Mouse (Mus musculus): Measurements from ENCODE around the gene Ypel1. TPM values are rescaled to one million over a fixed set of nuclear protein-coding genes. Genes with fewer than 3 reads are reported as not detected.

The Ypel1 gene
- polyA plus RNA-seq, 1 experiment from 2014 or later = 127 TPM

- ATAC-seq (ENCODE audit: low FRiP score) = no peak
- peaks cover 11% of the 10 kb centered on the region for H3K36me3 ChIP-seq (ENCODE audit: control insufficient read depth, insufficient read depth, low read length)
- DNase-seq (ENCODE audit: low spot score, missing footprints) = no peak
Measured at GRCm38 (mm10) chr16:17104600-17104999, 35.1 kb downstream of the Ypel1 start.

GRCm38 (mm10) chr16:17110771-17111743 is 41.6 kb downstream of the Ypel1 start, which contains the start of gene Ppil2:
Gene Ppil2, minus strand, starts transcription at chr16:17111257.
- Histone ChIP-seq H3K27ac (ENCODE audit: low read depth, low read length) (no peak within 1 kb of the TSS; the same call in 1 of the 2 replicates), H3K36me3 (ENCODE audit: control insufficient read depth, insufficient read depth, low read length) (peaks cover 9% of the 10 kb centered on the region; the same call in 1 of the 2 replicates)

More at GRCm38 (mm10) chr16:17104600-17104999, 35.1 kb downstream of the Ypel1 start:
- H3K9me3 ChIP-seq (ENCODE audit: control insufficient read depth, low read length) = no peaks in the 10 kb centered on the region
- H3K27me3 ChIP-seq (ENCODE audit: control insufficient read depth, insufficient read depth, low read length) = no peaks in the 10 kb centered on the region
- no peak overlapping the region for H3K9ac ChIP-seq (ENCODE audit: low read length)
- no peak overlapping the region for H3K4me3 ChIP-seq (ENCODE audit: low read depth, low read length)
- H3K4me2 ChIP-seq = no peak overlapping the region
- no peak overlapping the region for H3K27ac ChIP-seq (ENCODE audit: low read depth, low read length)
- WGBS = 94% methylated on average over 4 of the region's 4 CpGs
- no peaks in the 10 kb centered on the region for H3K4me1 ChIP-seq (ENCODE audit: control insufficient read depth, insufficient read depth, low read length)

GRCm38 (mm10) chr16:17117309-17117799 is 47.9 kb downstream of the Ypel1 start:
- H3K9me3 ChIP-seq (ENCODE audit: control insufficient read depth, low read length) = no peaks in the 10 kb centered on the region
- ATAC-seq (ENCODE audit: low FRiP score) (no peak), DNase-seq (ENCODE audit: low spot score, missing footprints) (no peak)
- no peak overlapping the region for H3K4me3 ChIP-seq (ENCODE audit: low read depth, low read length)
- H3K27me3 ChIP-seq (ENCODE audit: control insufficient read depth, insufficient read depth, low read length) = no peaks in the 10 kb centered on the region
- no peak overlapping the region for H3K9ac ChIP-seq (ENCODE audit: low read length)
- WGBS = 94% methylated on average over 5 of the region's 5 CpGs
- H3K27ac ChIP-seq (ENCODE audit: low read depth, low read length) = no peak overlapping the region
- peaks cover 7% of the 10 kb centered on the region for H3K4me1 ChIP-seq (ENCODE audit: control insufficient read depth, insufficient read depth, low read length)
- H3K36me3 ChIP-seq (ENCODE audit: control insufficient read depth, insufficient read depth, low read length) = peaks cover 20% of the 10 kb centered on the region
- H3K4me2 ChIP-seq = no peak overlapping the region

More at GRCm38 (mm10) chr16:17110771-17111743, 41.6 kb downstream of the Ypel1 start, which contains the start of gene Ppil2:
- Histone ChIP-seq H3K27me3 (ENCODE audit: control insufficient read depth, insufficient read depth, low read length) (no peaks in the 10 kb centered on the region), H3K9me3 (ENCODE audit: control insufficient read depth, low read length) (no peaks in the 10 kb centered on the region), H3K4me3 (ENCODE audit: low read depth, low read length) (peak within 1 kb of the TSS; percentile 83), H3K4me2 (peak within 1 kb of the TSS; percentile 65), H3K4me1 (ENCODE audit: control insufficient read depth, insufficient read depth, low read length) (peaks cover 5% of the 10 kb centered on the region; the same call in 1 of the 2 replicates), H3K9ac (ENCODE audit: low read length) (peak within 1 kb of the TSS; percentile 74)
- 6% methylated on average over 37 of the region's 38 CpGs for WGBS
- peak; percentile 97 for DNase-seq (ENCODE audit: low spot score, missing footprints)
- peak; percentile 83 for ATAC-seq (ENCODE audit: low FRiP score)

GRCm38 (mm10) chr16:17121569-17121968 is 52.1 kb downstream of the Ypel1 start:
- H3K9ac ChIP-seq (ENCODE audit: low read length) = no peak overlapping the region; the same call in 1 of the 2 replicates
- H3K27ac ChIP-seq (ENCODE audit: low read depth, low read length) = no peak overlapping the region
- H3K4me2 ChIP-seq = peak overlapping the region; percentile 0; the same call in 1 of the 2 replicates
- no peaks in the 10 kb centered on the region for H3K27me3 ChIP-seq (ENCODE audit: control insufficient read depth, insufficient read depth, low read length)
- peak overlapping the region; percentile 7; the same call in 1 of the 2 replicates for H3K4me3 ChIP-seq (ENCODE audit: low read depth, low read length)
- 46% methylated on average over 14 of the region's 14 CpGs for WGBS
- peaks cover 23% of the 10 kb centered on the region for H3K4me1 ChIP-seq (ENCODE audit: control insufficient read depth, insufficient read depth, low read length)
- H3K9me3 ChIP-seq (ENCODE audit: control insufficient read depth, low read length) = no peaks in the 10 kb centered on the region
- DNase-seq (ENCODE audit: low spot score, missing footprints) (no peak), ATAC-seq (ENCODE audit: low FRiP score) (no peak)
- peaks cover 12% of the 10 kb centered on the region for H3K36me3 ChIP-seq (ENCODE audit: control insufficient read depth, insufficient read depth, low read length)

DNA sequence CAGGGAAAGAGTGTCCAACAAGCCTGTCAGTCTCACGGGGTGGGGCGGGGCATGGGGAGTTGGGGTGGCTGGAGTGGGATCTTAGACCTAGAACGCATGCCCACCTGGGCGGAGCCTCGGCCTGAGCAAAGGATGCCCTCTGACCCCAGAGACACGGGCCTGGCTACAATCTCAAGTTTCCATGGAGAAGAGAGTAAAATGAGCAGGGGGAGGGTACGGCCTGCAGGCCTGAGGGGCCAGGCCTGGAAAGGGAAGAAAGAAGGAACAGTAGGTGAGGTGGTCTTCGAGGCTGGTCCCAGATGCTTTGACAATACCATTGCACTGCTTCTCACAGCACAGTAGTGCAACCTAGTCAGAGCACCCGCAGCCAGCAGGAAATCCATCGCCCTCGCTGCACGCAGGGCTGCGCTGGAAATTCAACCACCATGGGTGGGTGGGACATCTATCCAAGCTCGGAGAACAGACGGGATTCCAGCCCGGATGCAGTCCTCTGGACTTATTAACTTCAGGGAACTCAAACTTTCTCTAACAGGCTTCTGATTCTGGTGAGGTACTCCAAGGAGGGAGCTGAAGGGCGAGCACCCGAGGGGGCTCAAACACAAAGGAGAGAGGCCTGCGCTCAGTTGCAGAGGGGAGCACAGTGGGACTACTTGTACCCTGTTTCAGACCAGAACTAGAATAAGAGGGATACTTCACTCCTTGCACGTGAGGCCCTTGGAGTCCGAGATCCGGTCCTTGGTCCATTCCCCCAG is 54.8 kb downstream of the Ypel1 start:
- ATAC-seq (ENCODE audit: low FRiP score) (peak; percentile 69), DNase-seq (ENCODE audit: low spot score, missing footprints) (peak; percentile 95)
- H3K9ac ChIP-seq (ENCODE audit: low read length) = peak overlapping the region; percentile 81
- peaks cover 23% of the 10 kb centered on the region for H3K4me1 ChIP-seq (ENCODE audit: control insufficient read depth, insufficient read depth, low read length)
- under 1% methylated on average over 22 of the region's 22 CpGs for WGBS
- H3K9me3 ChIP-seq (ENCODE audit: control insufficient read depth, low read length) = no peaks in the 10 kb centered on the region
- H3K4me2 ChIP-seq = peak overlapping the region; percentile 83
- peak overlapping the region; percentile 49 for H3K4me3 ChIP-seq (ENCODE audit: low read depth, low read length)
- H3K36me3 ChIP-seq (ENCODE audit: control insufficient read depth, insufficient read depth, low read length) = peaks cover 11% of the 10 kb centered on the region; the same call in 1 of the 2 replicates
- H3K27me3 ChIP-seq (ENCODE audit: control insufficient read depth, insufficient read depth, low read length) = no peaks in the 10 kb centered on the region
- peak overlapping the region; percentile 50 for H3K27ac ChIP-seq (ENCODE audit: low read depth, low read length)

DNA sequence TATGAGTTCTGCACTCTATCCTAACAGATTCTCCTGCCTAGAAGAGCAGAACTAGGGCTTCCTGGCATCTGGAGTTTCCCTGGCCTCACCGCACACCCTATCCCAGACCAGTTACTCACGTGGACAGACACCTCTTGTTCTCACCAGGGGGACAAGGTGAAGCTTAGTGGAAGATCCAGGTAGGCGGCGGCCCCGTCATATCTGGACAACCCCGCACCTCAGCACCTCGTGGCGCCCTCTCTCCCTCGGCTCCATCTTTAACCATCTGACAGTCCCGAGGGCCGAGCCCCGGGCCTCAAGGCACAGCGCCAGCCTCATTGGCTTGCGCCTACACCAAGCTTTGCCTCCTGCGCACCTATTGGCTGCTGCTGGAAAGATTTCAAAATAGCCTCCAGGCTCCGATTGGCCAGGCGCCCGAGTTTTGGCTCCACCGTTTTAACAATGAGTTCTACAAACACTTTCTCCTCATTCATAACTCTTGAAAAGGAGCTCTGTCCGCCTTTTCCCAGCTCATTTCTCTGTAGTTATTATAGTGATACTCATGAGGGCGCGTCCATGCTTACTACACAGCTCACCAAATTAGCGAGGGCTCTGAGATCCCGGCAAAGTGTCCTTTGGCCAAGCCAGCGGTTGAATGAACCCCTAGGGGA is 55.5 kb downstream of the Ypel1 start, which contains the start of gene 2610318N02Rik:
Gene 2610318N02Rik, minus strand, starts transcription at position 297 of the 650 bp plus-strand sequence.
- peak; percentile 94 for ATAC-seq (ENCODE audit: low FRiP score)
- Histone ChIP-seq H3K27me3 (ENCODE audit: control insufficient read depth, insufficient read depth, low read length) (no peaks in the 10 kb centered on the region), H3K9ac (ENCODE audit: low read length) (peak within 1 kb of the TSS; percentile 81), H3K4me1 (ENCODE audit: control insufficient read depth, insufficient read depth, low read length) (peaks cover 23% of the 10 kb centered on the region), H3K4me2 (peak within 1 kb of the TSS; percentile 83), H3K4me3 (ENCODE audit: low read depth, low read length) (peak within 1 kb of the TSS; percentile 49), H3K36me3 (ENCODE audit: control insufficient read depth, insufficient read depth, low read length) (peaks cover 8% of the 10 kb centered on the region; the same call in 1 of the 2 replicates), H3K27ac (ENCODE audit: low read depth, low read length) (peak within 1 kb of the TSS; percentile 50), H3K9me3 (ENCODE audit: control insufficient read depth, low read length) (no peaks in the 10 kb centered on the region)
- under 1% methylated on average over 25 of the region's 25 CpGs for whole genome bisulfite sequencing
- DNase-seq (ENCODE audit: low spot score, missing footprints) = peak; percentile 97

DNA sequence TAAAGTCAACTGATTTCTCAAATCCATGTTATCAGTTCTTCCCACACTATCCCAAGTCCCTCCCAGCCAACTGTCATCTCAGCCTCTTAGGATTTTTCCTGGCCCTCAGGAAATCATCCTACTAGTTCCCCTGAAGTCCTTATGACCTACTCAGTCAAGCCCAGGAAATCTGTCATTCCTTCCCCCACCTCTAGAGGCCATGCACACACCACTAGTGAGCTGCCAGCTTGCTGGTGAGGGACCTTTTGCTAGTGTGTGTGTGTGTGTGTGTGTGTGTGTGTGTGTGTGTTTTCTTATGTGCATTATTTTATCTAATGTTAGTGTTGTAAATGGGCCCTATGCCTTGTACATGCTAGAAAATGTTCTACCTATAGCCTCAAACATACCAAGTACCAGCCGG is 57.8 kb downstream of the Ypel1 start:
- peaks cover 5% of the 10 kb centered on the region for H3K36me3 ChIP-seq (ENCODE audit: control insufficient read depth, insufficient read depth, low read length)
- H3K27me3 ChIP-seq (ENCODE audit: control insufficient read depth, insufficient read depth, low read length) = no peaks in the 10 kb centered on the region
- no peak overlapping the region for H3K4me3 ChIP-seq (ENCODE audit: low read depth, low read length)
- H3K9me3 ChIP-seq (ENCODE audit: control insufficient read depth, low read length) = no peaks in the 10 kb centered on the region
- H3K4me1 ChIP-seq (ENCODE audit: control insufficient read depth, insufficient read depth, low read length) = peaks cover 25% of the 10 kb centered on the region
- 100% methylated on average over 1 of the region's 1 CpGs for WGBS
- no peak overlapping the region for H3K9ac ChIP-seq (ENCODE audit: low read length)
- DNase-seq (ENCODE audit: low spot score, missing footprints) = peak; percentile 84
- H3K4me2 ChIP-seq = no peak overlapping the region
- H3K27ac ChIP-seq (ENCODE audit: low read depth, low read length) = no peak overlapping the region
- no peak for ATAC-seq (ENCODE audit: low FRiP score)

Measured in midbrain, embryonic 11.5 days (tissue).